Mouse (Mus musculus) ovary, postnatal 10 days (tissue): Measurements from ENCODE around the gene Rxrg.
A peak's percentile ranks its signal among the peaks of the same experiment; 100 is the strongest.

Source experiments
- DNase-seq: peaks from one replicate; pipeline ENCODE4 v3.0.0; 2022; ENCODE audit warnings: low spot score

Gene Rxrg

DNA sequence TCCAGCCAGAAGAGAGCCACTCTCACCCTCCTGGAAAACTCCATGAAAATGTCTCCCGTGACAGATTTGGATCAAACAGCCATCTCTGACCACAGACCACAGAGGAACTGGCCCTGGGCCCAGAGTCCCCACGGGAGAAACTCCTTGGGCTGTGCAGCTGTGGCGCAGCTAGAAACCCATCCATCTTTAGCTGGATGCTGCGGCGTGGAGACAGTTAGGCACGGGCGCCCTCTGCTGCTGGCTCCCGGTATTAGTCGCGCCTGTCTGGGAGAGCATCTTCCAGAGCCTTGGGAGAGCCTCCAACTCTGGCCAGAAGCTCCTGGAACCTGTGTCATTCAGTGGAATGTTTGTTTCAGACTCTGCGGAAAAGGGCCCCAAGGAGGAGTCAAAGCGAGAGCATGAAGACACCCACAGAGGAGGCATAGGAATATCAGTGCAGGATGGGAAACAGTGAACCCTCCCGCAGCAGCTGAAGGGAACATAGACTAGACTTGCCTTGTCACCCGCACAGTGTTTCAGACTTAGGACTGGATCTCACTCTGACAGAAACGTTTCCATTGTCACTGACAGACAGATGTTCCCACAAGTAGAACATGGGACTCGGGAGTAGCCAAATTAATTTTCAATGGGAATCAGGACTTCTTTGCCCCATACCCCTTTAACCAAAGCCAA lies 46.8 kb downstream of the Rxrg start:
- DNase-seq = peak; percentile 79

DNA sequence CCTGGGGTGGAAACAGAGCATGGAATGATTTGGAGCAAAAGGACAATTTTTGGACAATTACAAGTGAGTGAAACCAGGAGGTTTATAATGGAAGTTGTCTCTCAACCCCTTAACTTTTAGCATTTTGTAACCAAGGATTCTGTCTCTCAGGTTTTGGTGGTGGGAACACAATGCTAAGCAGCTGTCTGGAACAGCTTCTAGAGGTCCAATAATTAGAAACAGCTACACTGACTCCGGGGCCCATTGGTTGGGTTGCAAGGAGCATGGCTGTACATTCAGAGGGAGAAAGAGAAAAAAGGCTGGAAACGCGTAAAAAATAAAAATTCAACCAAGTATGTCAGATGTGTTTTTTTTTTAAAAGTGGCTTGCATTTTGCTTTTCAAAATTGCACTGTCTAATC lies 50.5 kb downstream of the Rxrg start:
- no peak for DNase-seq

DNA sequence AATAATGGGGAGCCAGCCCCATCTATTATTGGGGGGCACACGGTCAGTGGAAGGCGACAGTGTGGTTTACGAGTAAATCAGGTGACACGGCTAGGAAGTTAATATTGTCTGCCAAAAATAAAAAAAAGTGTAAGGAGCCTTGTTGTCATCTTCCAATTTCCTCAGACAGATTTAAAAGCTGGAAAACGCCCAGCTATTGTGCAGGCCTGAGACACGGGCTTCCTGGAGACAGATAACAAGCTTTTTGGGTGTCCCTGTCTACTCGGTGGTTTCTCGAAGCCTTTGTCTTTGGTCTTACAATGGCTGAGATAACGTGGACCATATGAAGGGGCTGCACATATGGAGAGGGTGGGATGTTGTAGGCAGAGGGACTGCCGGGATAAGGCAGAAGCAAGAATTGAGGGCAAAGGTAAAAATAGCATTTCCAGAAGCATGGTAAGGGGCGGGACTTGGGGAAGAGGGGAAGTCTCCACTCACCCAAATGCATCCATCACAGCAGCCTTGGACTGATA lies 51.0 kb downstream of the Rxrg start:
- no peak for DNase-seq

DNA sequence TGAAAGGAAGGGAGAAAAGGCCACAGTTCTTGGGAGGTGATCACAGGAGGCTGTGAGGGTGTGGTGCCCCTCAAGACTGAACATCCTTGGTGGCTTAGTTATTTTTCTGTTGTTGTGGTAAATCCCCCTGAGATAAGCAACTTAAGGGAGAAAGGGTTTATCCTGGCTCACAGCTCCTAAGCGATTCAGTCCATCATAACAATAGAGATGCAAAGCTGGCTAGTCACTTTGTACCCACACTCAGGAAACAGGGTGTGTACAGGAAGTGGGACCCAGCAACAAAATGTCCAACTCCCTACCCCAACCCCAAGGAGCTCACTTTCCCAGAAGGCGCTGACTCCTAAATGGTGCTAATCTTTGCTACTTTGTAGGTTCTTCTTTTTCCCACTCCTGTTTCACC lies 54.2 kb downstream of the Rxrg start:
- no peak for DNase-seq

DNA sequence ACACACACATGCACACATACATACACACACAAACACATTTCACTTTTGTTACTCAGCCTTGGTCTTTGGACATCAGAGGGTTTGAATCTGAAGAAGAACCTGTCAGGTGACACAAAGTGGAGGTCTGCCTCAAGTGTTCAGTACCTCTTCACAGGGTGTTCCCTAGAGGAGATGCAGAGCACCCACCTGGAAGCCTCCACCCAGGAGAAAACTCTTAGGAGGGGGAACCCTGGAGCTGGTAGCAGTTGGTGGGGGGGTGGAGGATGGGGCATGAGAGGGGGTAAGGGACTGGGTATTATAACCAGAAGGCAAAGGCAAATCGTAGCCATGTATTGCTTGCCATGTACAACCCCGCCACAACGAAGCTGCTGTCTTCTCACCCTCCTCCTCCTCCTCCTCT lies 60.9 kb downstream of the Rxrg start:
- DNase-seq = no peak

DNA sequence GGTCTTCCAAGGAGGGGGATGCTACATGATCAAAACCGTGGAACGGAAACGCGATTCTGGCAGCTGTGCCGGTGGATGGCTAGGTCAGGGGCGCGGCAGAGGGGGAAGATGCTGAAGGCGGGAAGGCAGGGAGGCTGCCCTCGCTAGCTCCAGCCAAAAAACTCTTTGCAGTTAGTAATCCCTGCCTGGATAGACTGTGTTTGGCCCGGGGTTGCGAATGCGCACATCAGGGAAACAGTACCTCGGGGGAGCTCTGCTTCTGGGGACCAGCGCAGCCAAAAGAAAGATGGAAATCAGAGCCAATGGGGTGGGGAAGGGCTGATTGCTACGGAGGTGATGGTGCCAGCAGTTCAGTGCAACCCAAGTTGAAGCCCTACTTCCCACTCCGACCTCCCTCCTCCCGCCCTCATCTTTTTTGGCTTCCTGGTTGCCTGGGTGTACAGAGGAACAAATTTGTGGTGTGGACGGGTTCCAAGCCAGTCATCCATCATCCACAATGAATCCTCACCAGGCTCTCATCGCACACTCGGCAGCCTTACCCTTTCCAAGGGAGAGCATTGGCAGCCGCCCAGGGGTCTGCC lies 62.4 kb downstream of the Rxrg start:
- DNase-seq = peak; percentile 16

DNA sequence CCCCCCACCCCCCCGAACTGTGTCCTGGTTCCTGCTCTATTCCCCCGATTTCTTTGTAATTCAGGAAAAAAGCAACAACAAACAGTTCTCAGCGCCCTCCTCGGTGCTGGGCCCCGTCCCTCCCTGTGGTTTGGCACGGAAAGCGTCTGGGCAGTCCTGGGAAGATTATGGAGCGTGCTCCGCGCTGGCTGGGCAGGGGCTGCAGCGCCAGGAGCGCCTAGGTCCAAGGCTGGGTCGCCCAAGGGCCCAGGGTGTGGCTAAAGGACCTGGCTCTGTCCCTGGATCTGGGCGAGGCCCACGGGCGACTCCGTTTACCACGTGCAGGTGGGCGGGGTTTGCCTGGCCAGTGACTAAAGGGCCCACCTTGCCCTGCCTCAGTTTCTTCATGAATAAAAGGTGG lies 62.9 kb downstream of the Rxrg start:
- DNase-seq = peak; percentile 11

DNA sequence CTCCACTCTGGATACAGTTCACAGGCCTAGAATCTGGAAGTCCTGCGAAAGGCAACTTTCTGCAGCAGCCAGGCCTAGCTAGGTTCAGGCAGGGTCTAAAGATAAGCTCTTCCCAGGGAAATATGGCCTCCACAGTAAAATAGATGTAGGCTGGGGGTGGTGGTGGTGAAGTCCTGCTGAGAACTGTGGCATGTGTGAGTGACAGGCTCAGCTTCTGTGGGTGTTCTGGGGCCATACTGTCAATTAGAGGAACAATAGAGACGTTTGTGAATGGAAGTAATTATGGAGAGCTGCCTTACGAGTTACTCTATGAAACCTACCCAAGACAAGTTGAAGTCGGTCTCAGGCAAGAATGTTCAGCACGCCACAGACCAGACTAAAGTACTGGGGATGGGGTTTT lies 65.0 kb downstream of the Rxrg start:
- no peak for DNase-seq

DNA sequence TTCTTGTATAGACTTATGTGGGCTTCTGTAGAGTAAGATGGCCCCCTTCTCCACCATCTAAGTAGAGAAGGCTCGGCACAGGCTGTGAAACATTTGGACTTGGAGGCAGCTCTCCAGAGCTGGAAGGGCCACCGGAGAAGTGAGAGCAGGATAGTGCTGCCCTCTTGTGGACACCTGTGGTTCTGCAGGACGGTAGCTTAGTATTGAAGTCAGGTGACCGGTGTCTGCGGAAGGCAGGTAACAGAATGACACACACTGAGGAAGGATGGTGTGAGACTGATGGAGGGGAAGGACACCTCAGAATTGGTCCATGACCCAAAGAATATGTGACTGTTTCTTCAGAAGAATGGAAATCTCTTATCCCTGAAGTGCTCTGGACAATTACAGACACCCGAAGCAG lies 71.6 kb downstream of the Rxrg start:
- no peak for DNase-seq

DNA sequence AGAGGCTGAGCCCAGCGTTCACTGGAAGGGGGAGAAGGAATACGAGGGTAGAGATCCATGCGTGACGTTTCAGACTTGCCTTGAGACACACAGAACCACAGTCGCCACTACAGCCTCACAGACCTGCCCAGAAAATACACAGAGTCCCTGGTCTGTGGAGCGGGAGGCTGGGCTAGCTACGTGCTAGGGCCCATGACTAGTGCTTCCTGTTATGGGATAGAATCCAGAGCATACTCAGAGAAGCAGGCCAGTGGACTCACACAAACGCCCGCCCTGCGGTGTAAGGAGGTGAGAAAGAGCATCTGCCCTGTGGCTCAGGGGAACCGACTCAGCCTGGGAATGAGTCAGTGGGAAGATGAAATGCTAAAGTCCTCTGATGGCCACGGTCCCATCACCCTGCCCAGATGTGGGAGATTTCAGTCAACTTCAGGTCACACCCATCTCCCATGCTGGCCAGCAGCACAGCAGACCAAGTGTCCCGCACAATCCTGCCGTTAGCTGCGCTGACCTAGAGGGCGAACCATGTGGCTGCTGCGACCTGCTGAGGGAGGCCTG lies 74.3 kb downstream of the Rxrg start:
- no peak for DNase-seq

DNA sequence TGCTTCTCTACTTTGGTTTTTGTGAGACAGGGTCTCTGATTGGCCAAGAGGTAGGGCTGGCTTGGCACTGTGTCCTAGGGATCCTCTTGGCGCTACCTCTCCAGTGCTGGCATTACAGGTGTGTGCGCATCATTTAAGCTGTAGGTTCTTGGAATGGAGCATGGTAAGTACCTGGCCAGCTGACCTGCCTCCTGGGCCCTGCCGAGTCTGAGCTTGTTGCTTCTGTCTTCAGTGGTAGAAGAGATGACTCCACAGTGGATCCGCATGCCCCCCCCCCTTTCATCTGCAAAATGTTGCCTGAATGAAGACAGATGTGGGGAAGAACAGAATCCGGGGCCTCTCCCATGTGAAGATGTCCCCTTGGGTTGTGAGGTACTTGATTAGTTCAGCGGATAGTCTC lies 80.9 kb downstream of the Rxrg start:
- DNase-seq = no peak

DNA sequence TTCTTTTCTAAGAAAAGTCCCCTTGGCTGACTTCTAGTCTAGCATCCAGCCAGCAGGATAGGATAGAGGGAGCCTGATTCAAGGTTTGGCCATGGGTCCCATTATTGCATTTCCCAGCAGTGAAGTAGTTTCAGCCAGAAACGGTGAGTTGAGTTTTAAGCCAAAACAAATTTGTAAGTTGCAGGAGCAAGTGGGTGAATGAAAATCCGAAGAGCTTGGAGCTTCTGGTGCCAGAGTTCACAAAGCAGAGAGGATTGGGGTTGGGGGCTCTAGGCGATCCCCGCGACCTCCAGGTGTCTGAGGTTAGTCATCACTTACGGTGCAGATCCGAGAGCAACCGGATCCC lies 89.8 kb downstream of the Rxrg start:
- no peak for DNase-seq

DNA sequence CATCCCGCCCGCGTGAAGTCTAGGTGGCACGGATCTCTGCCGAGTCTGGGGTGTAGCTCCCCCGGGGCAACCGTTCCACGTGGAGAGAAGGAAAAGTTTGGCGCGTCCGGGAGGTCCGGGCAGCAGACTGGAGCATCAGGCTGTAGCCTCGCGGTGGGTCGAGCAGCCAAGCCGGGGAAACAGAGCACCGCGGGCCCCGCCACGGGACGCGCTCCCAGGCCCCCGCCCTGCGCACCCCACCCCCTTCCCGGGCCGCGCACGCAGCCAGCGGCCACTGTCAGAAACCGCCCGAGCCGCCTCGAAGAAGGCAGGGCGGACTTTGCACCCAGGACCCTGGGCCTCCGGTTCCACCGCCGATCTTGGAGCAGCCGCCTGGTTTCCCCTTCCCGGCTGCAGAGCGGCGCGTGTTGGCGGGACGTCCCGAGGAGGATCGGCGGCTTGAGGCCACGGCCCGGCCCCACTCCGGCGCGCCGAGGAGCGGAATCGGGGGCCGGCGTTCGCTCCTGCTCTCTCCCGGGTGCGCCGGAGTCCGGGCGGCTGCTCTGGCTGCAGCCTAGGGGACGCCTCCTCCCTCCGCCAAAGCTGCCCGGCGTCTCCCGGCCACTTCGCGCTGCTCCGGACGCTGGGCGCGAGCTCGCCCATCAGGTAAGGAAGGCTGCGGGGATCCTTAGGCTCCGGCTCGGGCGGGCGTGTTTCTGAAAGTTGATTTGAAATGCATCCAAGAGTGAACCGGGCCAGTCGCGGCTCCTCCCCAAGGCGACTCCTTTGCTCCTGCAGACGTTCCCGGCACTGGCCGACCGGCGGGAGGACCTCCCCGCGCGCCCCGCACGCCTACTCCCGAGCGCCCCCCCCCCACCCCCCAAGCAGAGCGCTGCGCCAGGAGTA lies 90.4 kb downstream of the Rxrg start:
- no peak for DNase-seq

DNA sequence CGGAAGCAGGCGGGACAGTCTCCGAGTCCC lies 90.9 kb downstream of the Rxrg start, which contains the start of gene Lmx1a:
Lmx1a (plus strand) TSS at position 6 of the 30 bp plus-strand sequence.
- DNase-seq = no peak
